Comparison of ENCODE assay signal across 11 mouse cellular contexts in the genomic region with DNA sequence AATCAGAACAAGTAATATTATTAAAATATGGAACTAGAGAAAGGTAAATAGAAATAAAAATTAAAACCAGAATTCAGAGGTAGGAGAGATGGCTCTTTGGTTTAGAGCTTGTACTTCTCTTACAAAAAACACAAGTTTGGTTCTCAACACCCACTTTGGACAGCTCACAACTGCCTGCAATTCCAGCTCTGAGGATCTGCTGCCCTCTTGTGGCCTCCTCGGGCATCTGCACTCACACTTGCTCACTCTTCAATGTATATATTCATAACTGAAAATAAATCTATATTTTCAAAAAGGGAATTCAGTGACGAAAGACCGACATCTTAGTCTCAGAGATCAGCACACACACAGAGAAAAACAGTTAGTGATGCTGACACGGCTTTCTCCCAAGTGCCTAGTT.
DNase-seq lines count a peak whose midpoint lies in the region; ATAC-seq and TF ChIP-seq lines count a peak whose summit lies in the region.
"Had no signal": no experiment of that assay in that cellular context is flagged by ENCODE, and none has a peak within 500 bp of the region (broad histone marks: within the 10 kb centered on the region; RNA-seq: fewer than 3 reads in every experiment).

No protein-coding gene starts in this region.

- H3K36me3 ChIP-seq in lung, postnatal 0 days (ENCODE audit: insufficient read depth, low read length): no peaks in the 10 kb centered on the region

- peak; percentile 64 for TF ChIP-seq CTCF in lung, postnatal 0 days (IDR thresholded peaks at IDR 0.05)
- TF ChIP-seq CTCF in cortical plate, adult 2 months (IDR thresholded peaks at IDR 0.05; ENCODE audit: extremely low read depth, insufficient read depth, low read length): peak; percentile 41

- TF ChIP-seq POLR2A in cortical plate, adult 2 months (IDR thresholded peaks at IDR 0.05; ENCODE audit: extremely low read depth, insufficient read depth, low read length): no peak

- H3K27ac ChIP-seq in lung, postnatal 0 days (ENCODE audit: low read length): no peak overlapping the region
- H3K27ac ChIP-seq in cortical plate, adult 2 months (ENCODE audit: insufficient read depth, low read length): no peak overlapping the region
- H3K27ac ChIP-seq: neural tube, embryonic 13.5 days had no signal

- H3K4me3 ChIP-seq in lung, postnatal 0 days (ENCODE audit: low read depth, low read length): no peak overlapping the region
- H3K4me3 ChIP-seq in cortical plate, adult 2 months (ENCODE audit: insufficient read depth, low read length): no peak overlapping the region
- H3K4me3 ChIP-seq: neural tube, embryonic 13.5 days had no signal

- no peaks in the 10 kb centered on the region for H3K4me1 ChIP-seq in lung, postnatal 0 days (ENCODE audit: insufficient read depth, low read depth, low read length)
- H3K4me1 ChIP-seq in cortical plate, adult 2 months (ENCODE audit: control insufficient read depth, insufficient read depth, low read length): no peaks in the 10 kb centered on the region; the same call in 1 of the 2 replicates
- H3K4me1 ChIP-seq: neural tube, embryonic 13.5 days had no signal

- no peak overlapping the region for H3K4me2 ChIP-seq in lung, postnatal 0 days (replicated peaks; ENCODE audit: low read depth, low read length)
- H3K4me2 ChIP-seq: neural tube, embryonic 13.5 days had no signal

- WGBS in lung, postnatal 0 days: 67% methylated on average over 4 of the region's 4 CpGs

- H3K9ac ChIP-seq in lung, postnatal 0 days (replicated peaks; ENCODE audit: low read depth): no peak overlapping the region
- H3K9ac ChIP-seq: neural tube, embryonic 13.5 days had no signal

- no peaks in the 10 kb centered on the region for H3K9me3 ChIP-seq in lung, postnatal 0 days (ENCODE audit: low read length)
- H3K9me3 ChIP-seq: neural tube, embryonic 13.5 days had no signal

- TF ChIP-seq EP300 in lung, postnatal 0 days (IDR thresholded peaks at IDR 0.05): no peak

- peak; percentile 24 for DNase-seq in adrenal gland, postnatal 14 days
- no peak for DNase-seq in adrenal gland, adult (ENCODE audit: inconsistent age in 2 of 2, low spot score in 1 of 2)
- DNase-seq in lung, postnatal 0 days (ENCODE audit: low spot score): no peak
- no peak for DNase-seq in lung, postnatal 14 days
- no peak for DNase-seq in layer of hippocampus, postnatal 36 days
- DNase-seq in urinary bladder, adult 2 months (ENCODE audit: low spot score): no peak
- DNase-seq: cerebellum, adult 2 months; lung, adult 18-20 months had no signal

- ATAC-seq in lung, postnatal 0 days: no peak
- peak; percentile 72; the same call in 1 of the 2 replicates for ATAC-seq in neutrophil, adult 5-6 weeks (ENCODE audit: extremely low read depth, insufficient number of reproducible peaks, low FRiP score, poor library complexity, severe bottlenecking)

- H3K27me3 ChIP-seq in lung, postnatal 0 days (replicated peaks; ENCODE audit: insufficient read depth, low read length): no peaks in the 10 kb centered on the region
- H3K27me3 ChIP-seq: neural tube, embryonic 13.5 days had no signal
